Mouse (Mus musculus) heart, embryonic 14.5 days (tissue): ENCODE results near the gene Ube2q2. TPM values are rescaled to one million over a fixed set of nuclear protein-coding genes. Genes with fewer than 3 reads are reported as not detected.

Experiments
- ATAC-seq: fragments of 200-750 bp; cut with Nextera tagmentation; 2 replicates; pipeline ENCODE4 v1.8.0; 2017; ENCODE audit warnings: low read depth, moderate TSS enrichment; ENCODE audit not compliant: insufficient number of reproducible peaks, insufficient read depth, low FRiP score
- H3K27ac ChIP-seq, 2 experiments: fragments of 200-500 bp in 1 of 2; fragments of 300-500 bp in 1 of 2; sonication (generic) in 1 of 2; replicated peaks in 1 of 2; 2 replicates each; pipeline ENCODE4 v1.5.1; 2012 to 2014; ENCODE audit warnings: low read depth in 2 of 2, low read length in 2 of 2, control low read depth in 1 of 2, mild to moderate bottlenecking in 1 of 2, mixed read lengths in 1 of 2; ENCODE audit not compliant: control insufficient read depth in 1 of 2, insufficient read depth in 1 of 2
- H3K27me3 ChIP-seq: fragments of 300-500 bp; sonication (generic); 2 replicates; pipeline ENCODE4 v1.6.1; 2014; ENCODE audit warnings: mild to moderate bottlenecking, low read length, control low read depth; ENCODE audit not compliant: control insufficient read depth, insufficient read depth
- H3K36me3 ChIP-seq: fragments of 300-500 bp; sonication (generic); 2 replicates; pipeline ENCODE4 v1.6.1; 2014; ENCODE audit warnings: mild to moderate bottlenecking, control low read depth, low read length, mixed read lengths; ENCODE audit not compliant: control insufficient read depth, insufficient read depth
- H3K4me1 ChIP-seq, 2 experiments: fragments of 200-500 bp in 1 of 2; fragments of 300-500 bp in 1 of 2; sonication (generic) in 1 of 2; 2 replicates each; pipeline ENCODE4 v1.6.1; 2012 to 2014; ENCODE audit warnings: low read length in 2 of 2, control low read depth in 1 of 2, mixed read lengths in 1 of 2; ENCODE audit not compliant: control insufficient read depth in 2 of 2, insufficient read depth in 2 of 2
- H3K4me2 ChIP-seq: fragments of 300-500 bp; sonication (generic); 2 replicates; pipeline ENCODE4 v1.6.1; 2014; ENCODE audit warnings: mild to moderate bottlenecking, low read length
- H3K4me3 ChIP-seq, 2 experiments: fragments of 200-500 bp in 1 of 2; fragments of 300-500 bp in 1 of 2; sonication (generic) in 1 of 2; 2 replicates each; pipeline ENCODE4 v1.5.1; 2012 to 2014; ENCODE audit warnings: low read length in 2 of 2, mild to moderate bottlenecking in 2 of 2, control low read depth in 1 of 2, low read depth in 1 of 2, moderate library complexity in 1 of 2; ENCODE audit not compliant: control insufficient read depth in 1 of 2, insufficient read depth in 1 of 2
- H3K9ac ChIP-seq: fragments of 300-500 bp; sonication (generic); 2 replicates; pipeline ENCODE4 v1.6.1; 2014; ENCODE audit warnings: mild to moderate bottlenecking, low read length
- H3K9me3 ChIP-seq: fragments of 300-500 bp; sonication (generic); 2 replicates; pipeline ENCODE4 v1.6.1; 2016; ENCODE audit warnings: low read length, control low read depth; ENCODE audit not compliant: control insufficient read depth
- WGBS: fragments of 180-500 bp; shearing (Covaris S2); extraction: QIAGEN DNeasy Blood & Tissue Kit; methylation state at CpG from one replicate; pipeline ENCODE4 v1.1.7; 2014; 5-methylcytosine and 5-hydroxymethylcytosine counted together
- polyA plus RNA-seq: library from polyadenylated mRNA; unstranded; fragments of >200 nt; fragmentation: Nextera tagmentation; extraction: Ambion mirVana; gene quantifications from 2 replicates; pipeline ENCODE4 v1.2.1, GENCODE M21; 2014

Gene Ube2q2
- polyA plus RNA-seq, 1 experiment from 2014 or later, result 36.3 TPM

DNA sequence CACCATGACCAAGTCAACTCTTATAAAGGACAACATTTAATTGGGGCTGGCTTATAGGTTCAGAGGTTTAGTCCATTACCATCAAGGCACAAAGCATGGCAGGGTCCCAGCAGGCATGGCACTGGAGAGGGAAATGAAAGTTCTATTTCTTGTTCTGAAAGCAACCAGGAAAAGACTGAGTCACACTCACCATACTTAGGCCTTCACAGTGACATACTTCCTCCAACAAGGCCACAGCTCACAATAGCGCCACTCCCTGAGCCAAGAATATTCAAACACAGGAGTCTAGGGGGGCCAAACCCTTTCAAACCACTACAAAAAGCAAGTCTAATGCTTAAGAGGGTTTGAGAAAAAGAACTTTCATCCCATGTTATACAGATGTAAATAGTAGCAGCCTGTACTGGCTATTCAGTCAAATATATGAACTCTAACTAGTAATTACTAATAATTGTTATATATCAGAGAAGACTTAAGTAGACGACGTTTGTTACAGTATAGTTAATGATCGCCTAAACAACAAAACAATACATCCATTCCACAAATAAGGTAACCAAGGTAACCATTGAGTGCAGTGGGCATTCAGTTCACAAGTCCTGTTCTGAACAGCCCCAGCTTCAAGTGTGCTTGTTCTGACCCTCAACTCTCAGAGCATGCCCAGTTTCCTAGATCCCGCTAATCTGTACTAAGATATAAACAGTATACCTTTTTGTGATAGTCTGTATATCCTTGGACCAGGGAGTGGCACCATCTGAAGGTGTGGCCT, 31.2 kb upstream of the Ube2q2 start:
- Histone ChIP-seq H3K27ac (no peak overlapping the region), H3K9me3 (no peaks in the 10 kb centered on the region), H3K27me3 (no peaks in the 10 kb centered on the region), H3K4me3 (no peak overlapping the region), H3K36me3 (no peaks in the 10 kb centered on the region), H3K9ac (no peak overlapping the region), H3K4me2 (no peak overlapping the region), H3K4me1 (peaks cover 0 to 4% of the 10 kb centered on the region in 2 experiments; a peak in 1 of 4 replicates)
- ATAC-seq, result no peak
- 90% methylated on average over 5 of the region's 5 CpGs for WGBS

DNA sequence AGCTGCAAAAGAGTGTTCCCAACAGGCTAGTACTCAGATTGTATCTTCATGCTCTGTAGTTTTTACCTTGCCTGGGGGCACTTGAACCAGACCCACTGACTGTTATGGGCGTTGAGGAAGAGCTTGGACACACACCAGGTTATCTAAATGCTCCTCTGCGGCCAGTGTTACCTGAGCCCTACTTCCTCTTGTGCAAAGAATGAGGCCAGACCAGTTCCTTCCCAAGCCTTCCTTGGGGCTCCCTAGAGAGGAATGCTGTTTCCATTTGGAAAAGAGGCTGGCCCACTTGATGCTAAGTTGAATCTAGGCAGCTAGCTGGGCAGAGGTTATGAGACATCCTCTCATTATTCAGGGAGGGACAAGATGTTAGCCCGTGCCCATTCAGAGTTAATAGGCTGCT, 26.1 kb upstream of the Ube2q2 start:
- Histone ChIP-seq H3K36me3 (no peaks in the 10 kb centered on the region), H3K4me2 (no peak overlapping the region), H3K9me3 (no peaks in the 10 kb centered on the region), H3K4me3 (no peak overlapping the region), H3K27ac (no peak overlapping the region), H3K4me1 (no peaks in the 10 kb centered on the region), H3K27me3 (no peaks in the 10 kb centered on the region), H3K9ac (no peak overlapping the region)
- WGBS, result 58% methylated on average over 3 of the region's 3 CpGs
- ATAC-seq, result no peak

GRCm38 (mm10) chr9:55125735-55126134, 22.9 kb upstream of the Ube2q2 start:
- Histone ChIP-seq H3K4me2 (no peak overlapping the region), H3K4me1 (no peaks in the 10 kb centered on the region), H3K36me3 (no peaks in the 10 kb centered on the region), H3K27me3 (no peaks in the 10 kb centered on the region), H3K9me3 (no peaks in the 10 kb centered on the region), H3K4me3 (no peak overlapping the region), H3K9ac (no peak overlapping the region), H3K27ac (no peak overlapping the region)
- ATAC-seq, result no peak
- WGBS, result 73% methylated on average over 7 of the region's 7 CpGs

- no peak for ATAC-seq
- H3K4me1 ChIP-seq, result no peaks in the 10 kb centered on the region
- H3K9me3 ChIP-seq, result no peaks in the 10 kb centered on the region
- WGBS, result 85% methylated on average over 1 of the region's 1 CpGs
- H3K9ac ChIP-seq, result no peak overlapping the region
- no peaks in the 10 kb centered on the region for H3K36me3 ChIP-seq
- no peak overlapping the region for H3K4me2 ChIP-seq
- H3K27me3 ChIP-seq, result no peaks in the 10 kb centered on the region
- H3K27ac ChIP-seq, result no peak overlapping the region
- no peak overlapping the region for H3K4me3 ChIP-seq
Measured at GRCm38 (mm10) chr9:55126295-55126694, 22.4 kb upstream of the Ube2q2 start.

DNA sequence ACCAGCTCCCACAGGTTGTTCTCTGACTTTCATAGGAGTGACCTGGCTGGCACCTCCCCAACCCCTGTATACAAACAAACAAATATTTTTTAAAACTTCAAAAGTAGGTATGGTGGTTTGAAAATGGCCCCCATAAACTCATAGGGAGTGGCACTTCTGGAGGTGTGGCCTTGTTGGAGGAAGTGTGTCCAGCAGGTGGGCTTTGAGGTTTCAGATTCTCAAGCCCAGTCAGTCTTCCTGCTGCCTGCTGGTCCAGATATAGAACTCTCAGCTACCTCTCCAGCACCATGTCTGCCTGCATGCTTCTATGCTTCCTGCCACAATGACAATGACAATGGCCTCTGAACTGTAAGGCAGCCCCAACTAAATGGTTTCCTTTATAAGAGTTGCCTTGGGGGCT, 16.8 kb upstream of the Ube2q2 start:
- Histone ChIP-seq H3K36me3 (no peaks in the 10 kb centered on the region), H3K27me3 (no peaks in the 10 kb centered on the region), H3K9me3 (no peaks in the 10 kb centered on the region), H3K4me1 (peaks cover 5% of the 10 kb centered on the region in 2 experiments), H3K4me3 (no peak overlapping the region), H3K27ac (no peak overlapping the region), H3K9ac (no peak overlapping the region), H3K4me2 (no peak overlapping the region)
- ATAC-seq, result no peak

- H3K27ac ChIP-seq, result peak overlapping the region; percentile 9 to 39; a peak in 2 of 4 replicates
- no peak overlapping the region; the same call in 1 of the 2 replicates for H3K4me2 ChIP-seq
Measured at GRCm38 (mm10) chr9:55136576-55136975, 12.1 kb upstream of the Ube2q2 start.

DNA sequence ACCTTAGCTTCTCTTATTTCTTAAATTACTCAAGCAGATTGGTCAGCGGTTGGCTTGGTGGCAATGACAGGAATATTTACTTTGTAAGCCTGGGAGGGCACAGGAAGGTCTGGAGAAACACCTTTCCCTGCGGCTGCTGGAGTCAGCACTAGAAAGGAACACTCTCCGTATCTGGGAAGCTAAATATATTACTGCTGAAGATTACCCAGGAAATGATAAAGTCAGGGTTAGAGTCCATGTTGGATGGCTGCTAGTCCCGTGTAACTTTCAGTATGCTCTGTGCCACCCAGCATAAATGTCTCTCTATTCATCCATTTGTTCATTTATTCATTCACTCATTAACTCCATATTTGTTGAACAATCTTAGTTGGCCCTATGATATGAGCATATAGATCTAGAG, 11.5 kb upstream of the Ube2q2 start:
- peak overlapping the region in 1 of 2 experiments; percentile 39; a peak in 1 of 4 replicates for H3K27ac ChIP-seq
- no peak for ATAC-seq
- no peaks in the 10 kb centered on the region for H3K27me3 ChIP-seq
- no peaks in the 10 kb centered on the region for H3K9me3 ChIP-seq
- H3K9ac ChIP-seq, result no peak overlapping the region
- whole genome bisulfite sequencing, result 29% methylated on average over 4 of the region's 4 CpGs
- peaks cover 7 to 11% of the 10 kb centered on the region in 2 experiments for H3K4me1 ChIP-seq
- H3K4me2 ChIP-seq, result no peak overlapping the region; the same call in 1 of the 2 replicates
- H3K36me3 ChIP-seq, result no peaks in the 10 kb centered on the region
- no peak overlapping the region for H3K4me3 ChIP-seq

More at GRCm38 (mm10) chr9:55136576-55136975, 12.1 kb upstream of the Ube2q2 start:
- Histone ChIP-seq H3K36me3 (no peaks in the 10 kb centered on the region), H3K4me1 (peaks cover 7 to 11% of the 10 kb centered on the region in 2 experiments), H3K9ac (0 out of 2 replicates have a peak overlapping the region, but pooled peaks have one; percentile 12), H3K4me3 (no peak overlapping the region), H3K27me3 (no peaks in the 10 kb centered on the region), H3K9me3 (no peaks in the 10 kb centered on the region)
- WGBS, result 13% methylated on average over 5 of the region's 5 CpGs
- ATAC-seq, result no peak

- ATAC-seq, result no peak
- H3K27ac ChIP-seq, result no peak overlapping the region; a peak in 1 of 4 replicates
- H3K9me3 ChIP-seq, result no peaks in the 10 kb centered on the region
- 40% methylated on average over 5 of the region's 5 CpGs for WGBS
- no peaks in the 10 kb centered on the region for H3K36me3 ChIP-seq
- H3K9ac ChIP-seq, result no peak overlapping the region
- H3K4me2 ChIP-seq, result no peak overlapping the region
- H3K4me1 ChIP-seq, result peaks cover 7 to 11% of the 10 kb centered on the region in 2 experiments
- no peak overlapping the region for H3K4me3 ChIP-seq
- H3K27me3 ChIP-seq, result no peaks in the 10 kb centered on the region
Measured at GRCm38 (mm10) chr9:55139958-55140357, 8.7 kb upstream of the Ube2q2 start.
